Mouse (Mus musculus): Measurements from ENCODE around the gene Ffar1. TPM values are rescaled to one million over a fixed set of nuclear protein-coding genes. Genes with fewer than 3 reads are reported as not detected.

Ffar1 gene
- polyA plus RNA-seq, 1 experiment: not detected

Other genes starting within 250 kb of the Ffar1 start
- 2,098 and 2,832 TPM in 2 replicates for gene Upk1a, start 248.7 kb downstream of the Ffar1 start, polyA plus RNA-seq (2012; rRNA removed)
- gene Cox6b1, start 235.4 kb downstream of the Ffar1 start, polyA plus RNA-seq (2012; rRNA removed): 703 and 875 TPM in 2 replicates
- not detected in 2 replicates for gene Etv2, start 225.7 kb downstream of the Ffar1 start, polyA plus RNA-seq (2012; rRNA removed)
- 58.5 and 64.1 TPM in 2 replicates for gene Rbm42, start 211.2 kb downstream of the Ffar1 start, polyA plus RNA-seq (2012; rRNA removed)
- 9.4 and 13.2 TPM in 2 replicates for gene Haus5, start 196.6 kb downstream of the Ffar1 start, polyA plus RNA-seq (2012; rRNA removed)
- gene Pmis2, start 190.0 kb downstream of the Ffar1 start, polyA plus RNA-seq (2012; rRNA removed): not detected in 2 replicates
- not detected in 2 replicates for gene 2200002J24Rik, start 162.6 kb downstream of the Ffar1 start, polyA plus RNA-seq (2012; rRNA removed)
- 0.03 TPM in 1 of 2 replicates, not detected in the other for gene Atp4a, start 149.4 kb downstream of the Ffar1 start, polyA plus RNA-seq (2012; rRNA removed)
- gene Tmem147, start 132.0 kb downstream of the Ffar1 start, polyA plus RNA-seq (2012; rRNA removed): 97.6 and 129 TPM in 2 replicates
- gene Gapdhs, start 117.9 kb downstream of the Ffar1 start, polyA plus RNA-seq (2012; rRNA removed): not detected in 2 replicates
- gene Sbsn, start 110.1 kb downstream of the Ffar1 start, polyA plus RNA-seq (2012; rRNA removed): 17.9 and 21.2 TPM in 2 replicates
- 9.8 and 16.2 TPM in 2 replicates for gene Dmkn, start 97.8 kb downstream of the Ffar1 start, polyA plus RNA-seq (2012; rRNA removed)
- gene Krtdap, start 73.7 kb downstream of the Ffar1 start, polyA plus RNA-seq (2012; rRNA removed): 29.5 and 47.2 TPM in 2 replicates
- 0.46 and 0.55 TPM in 2 replicates for gene Ffar2, start 37.8 kb downstream of the Ffar1 start, polyA plus RNA-seq (2012; rRNA removed)
- not detected in 2 replicates for gene Ffar3, start 5.4 kb downstream of the Ffar1 start, polyA plus RNA-seq (2012; rRNA removed)
- gene Cd22, start 18.8 kb upstream of the Ffar1 start, polyA plus RNA-seq (2012; rRNA removed): 0.49 and 0.58 TPM in 2 replicates
- gene Mag, start 53.3 kb upstream of the Ffar1 start, polyA plus RNA-seq (2012; rRNA removed): 0.81 and 1.1 TPM in 2 replicates
- not detected in 2 replicates for gene Hamp2, start 63.1 kb upstream of the Ffar1 start, polyA plus RNA-seq (2012; rRNA removed)
- not detected in 2 replicates for gene Hamp, start 82.5 kb upstream of the Ffar1 start, polyA plus RNA-seq (2012; rRNA removed)
- gene Usf2, start 95.2 kb upstream of the Ffar1 start, polyA plus RNA-seq (2012; rRNA removed): 109 and 118 TPM in 2 replicates
- gene Lsr, start 111.9 kb upstream of the Ffar1 start, polyA plus RNA-seq (2012; rRNA removed): 38.0 and 38.9 TPM in 2 replicates
- gene Fam187b, start 112.2 kb upstream of the Ffar1 start, polyA plus RNA-seq (2012; rRNA removed): 4.9 and 7.7 TPM in 2 replicates
- gene Fxyd5, start 180.9 kb upstream of the Ffar1 start, polyA plus RNA-seq (2012; rRNA removed): 103 and 107 TPM in 2 replicates
- 7.4 and 10.7 TPM in 2 replicates for gene Fxyd7, start 189.9 kb upstream of the Ffar1 start, polyA plus RNA-seq (2012; rRNA removed)
- 494 and 552 TPM in 2 replicates for gene Fxyd1, start 195.6 kb upstream of the Ffar1 start, polyA plus RNA-seq (2012; rRNA removed)
- 16.0 and 17.8 TPM in 2 replicates for gene Lgi4, start 197.8 kb upstream of the Ffar1 start, polyA plus RNA-seq (2012; rRNA removed)
- 445 and 558 TPM in 2 replicates for gene Fxyd3, start 215.1 kb upstream of the Ffar1 start, polyA plus RNA-seq (2012; rRNA removed)

Measured in urinary bladder, adult 2 months (tissue).